Mouse (Mus musculus) limb, embryonic 11.5 days (tissue): ENCODE results near the gene Xxylt1. TPM values are rescaled to one million over a fixed set of nuclear protein-coding genes. Genes with fewer than 3 reads are reported as not detected.
A peak's percentile ranks its signal among the peaks of the same experiment; 100 is the strongest.

Experiments
- ATAC-seq: fragments of 200-750 bp; cut with Nextera tagmentation; 2 replicates; pipeline ENCODE4 v1.8.0; 2017; ENCODE audit warnings: low read depth; ENCODE audit not compliant: insufficient number of reproducible peaks, low FRiP score, low TSS enrichment
- DNase-seq: peaks from one replicate; pipeline ENCODE4 v3.0.0-alpha.2; 2015; ENCODE audit warnings: low spot score
- H3K27ac ChIP-seq: fragments of 300-500 bp; sonication (generic); replicated peaks from 2 replicates; pipeline ENCODE4 v1.5.1; 2014; ENCODE audit warnings: low read depth, mild to moderate bottlenecking, low read length
- H3K27me3 ChIP-seq: fragments of 300-500 bp; sonication (generic); 2 replicates; pipeline ENCODE4 v1.6.1; 2014; ENCODE audit warnings: mild to moderate bottlenecking, low read length, mixed read lengths; ENCODE audit not compliant: control insufficient read depth, insufficient read depth
- H3K36me3 ChIP-seq: fragments of 300-500 bp; sonication (generic); 2 replicates; pipeline ENCODE4 v1.6.1; 2014; ENCODE audit warnings: mild to moderate bottlenecking, low read length, moderate library complexity, mixed read lengths; ENCODE audit not compliant: control insufficient read depth, insufficient read depth
- H3K4me1 ChIP-seq: fragments of 300-500 bp; sonication (generic); 2 replicates; pipeline ENCODE4 v1.6.1; 2014; ENCODE audit warnings: low read length, mixed read lengths; ENCODE audit not compliant: control insufficient read depth, insufficient read depth
- H3K4me2 ChIP-seq: fragments of 300-500 bp; sonication (generic); 2 replicates; pipeline ENCODE4 v1.6.1; 2014; ENCODE audit warnings: low read depth, mild to moderate bottlenecking, moderate library complexity; ENCODE audit not compliant: severe bottlenecking
- H3K4me3 ChIP-seq: fragments of 300-500 bp; sonication (generic); 2 replicates; pipeline ENCODE4 v1.5.1; 2014; ENCODE audit warnings: low read depth, low read length
- H3K9ac ChIP-seq: fragments of 300-500 bp; sonication (generic); 2 replicates; pipeline ENCODE4 v1.6.1; 2014; ENCODE audit warnings: mild to moderate bottlenecking, low read length
- H3K9me3 ChIP-seq: fragments of 300-500 bp; sonication (generic); 2 replicates; pipeline ENCODE4 v1.6.1; 2016; ENCODE audit warnings: low read length; ENCODE audit not compliant: control insufficient read depth
- WGBS: fragments of 180-500 bp; shearing (Covaris S2); extraction: QIAGEN DNeasy Blood & Tissue Kit; methylation state at CpG from one replicate; pipeline ENCODE4 v1.1.7; 2014; 5-methylcytosine and 5-hydroxymethylcytosine counted together
- polyA plus RNA-seq: library from polyadenylated mRNA; unstranded; fragments of >200 nt; fragmentation: Nextera tagmentation; extraction: Ambion mirVana; gene quantifications from 2 replicates; pipeline ENCODE4 v1.2.1, GENCODE M21; 2014

The Xxylt1 gene
- polyA plus RNA-seq, 1 experiment from 2014 or later = 16.2 TPM

- WGBS = 77% methylated on average over 8 of the region's 8 CpGs
- no peak for DNase-seq
These were observed 65.1 kb downstream of the Xxylt1 start for GRCm38 (mm10) chr16:31016169-31016568.

GRCm38 (mm10) chr16:31015271-31015670 lies 66.0 kb downstream of the Xxylt1 start:
- H3K27me3 ChIP-seq = no peaks in the 10 kb centered on the region
- H3K9me3 ChIP-seq = no peaks in the 10 kb centered on the region
- 97% methylated on average over 1 of the region's 1 CpGs for WGBS
- no peak overlapping the region for H3K4me2 ChIP-seq
- no peaks in the 10 kb centered on the region for H3K36me3 ChIP-seq
- DNase-seq (no peak), ATAC-seq (no peak)
- H3K9ac ChIP-seq = no peak overlapping the region
- no peak overlapping the region for H3K4me3 ChIP-seq
- no peak overlapping the region for H3K27ac ChIP-seq
- H3K4me1 ChIP-seq = no peaks in the 10 kb centered on the region; the same call in 1 of the 2 replicates

More at GRCm38 (mm10) chr16:31016169-31016568, 65.1 kb downstream of the Xxylt1 start:
- H3K4me3 ChIP-seq = no peak overlapping the region
- ATAC-seq = no peak
- no peaks in the 10 kb centered on the region for H3K27me3 ChIP-seq
- no peak overlapping the region for H3K4me2 ChIP-seq
- no peaks in the 10 kb centered on the region for H3K36me3 ChIP-seq
- no peak overlapping the region for H3K27ac ChIP-seq
- no peak overlapping the region for H3K9ac ChIP-seq
- no peaks in the 10 kb centered on the region for H3K9me3 ChIP-seq
- H3K4me1 ChIP-seq = no peaks in the 10 kb centered on the region; the same call in 1 of the 2 replicates

- Histone ChIP-seq H3K4me1 (no peaks in the 10 kb centered on the region), H3K9ac (no peak overlapping the region), H3K27ac (no peak overlapping the region), H3K27me3 (no peaks in the 10 kb centered on the region), H3K36me3 (no peaks in the 10 kb centered on the region), H3K9me3 (no peaks in the 10 kb centered on the region), H3K4me2 (no peak overlapping the region), H3K4me3 (no peak overlapping the region)
- ATAC-seq (no peak), DNase-seq (no peak)
- WGBS = 93% methylated on average over 10 of the region's 10 CpGs
These were observed 69.0 kb downstream of the Xxylt1 start for GRCm38 (mm10) chr16:31012236-31012635.

- H3K27me3 ChIP-seq = no peaks in the 10 kb centered on the region
- no peaks in the 10 kb centered on the region for H3K4me1 ChIP-seq
- no peaks in the 10 kb centered on the region for H3K36me3 ChIP-seq
- H3K4me3 ChIP-seq = no peak overlapping the region
- no peak overlapping the region for H3K27ac ChIP-seq
- 83% methylated on average over 5 of the region's 5 CpGs for WGBS
- ATAC-seq (no peak), DNase-seq (no peak)
- H3K4me2 ChIP-seq = no peak overlapping the region
- no peak overlapping the region for H3K9ac ChIP-seq
- no peaks in the 10 kb centered on the region for H3K9me3 ChIP-seq
These were observed 70.8 kb downstream of the Xxylt1 start for GRCm38 (mm10) chr16:31010443-31010842.

- Histone ChIP-seq H3K9ac (no peak overlapping the region), H3K4me3 (no peak overlapping the region), H3K36me3 (no peaks in the 10 kb centered on the region), H3K9me3 (no peaks in the 10 kb centered on the region), H3K4me1 (peaks cover 13% of the 10 kb centered on the region), H3K27ac (no peak overlapping the region), H3K27me3 (no peaks in the 10 kb centered on the region), H3K4me2 (no peak overlapping the region)
- ATAC-seq = no peak
- WGBS = 89% methylated on average over 7 of the region's 7 CpGs
- no peak for DNase-seq
These were observed 72.9 kb downstream of the Xxylt1 start for GRCm38 (mm10) chr16:31008326-31008725.

GRCm38 (mm10) chr16:31007582-31007981 lies 73.7 kb downstream of the Xxylt1 start:
- ATAC-seq (no peak), DNase-seq (no peak)
- Histone ChIP-seq H3K36me3 (no peaks in the 10 kb centered on the region), H3K4me3 (no peak overlapping the region), H3K27me3 (no peaks in the 10 kb centered on the region), H3K27ac (no peak overlapping the region), H3K4me1 (peaks cover 18% of the 10 kb centered on the region), H3K9me3 (no peaks in the 10 kb centered on the region), H3K4me2 (no peak overlapping the region), H3K9ac (no peak overlapping the region)
- 91% methylated on average over 12 of the region's 12 CpGs for WGBS

- Histone ChIP-seq H3K27me3 (no peaks in the 10 kb centered on the region), H3K27ac (no peak overlapping the region), H3K9ac (no peak overlapping the region), H3K4me2 (no peak overlapping the region), H3K4me1 (peaks cover 18% of the 10 kb centered on the region), H3K36me3 (no peaks in the 10 kb centered on the region), H3K4me3 (no peak overlapping the region), H3K9me3 (no peaks in the 10 kb centered on the region)
- DNase-seq (no peak), ATAC-seq (no peak)
- WGBS = 73% methylated on average over 7 of the region's 7 CpGs
These were observed 75.5 kb downstream of the Xxylt1 start for GRCm38 (mm10) chr16:31005693-31006092.

GRCm38 (mm10) chr16:31004321-31004682 lies 76.9 kb downstream of the Xxylt1 start:
- ATAC-seq (peak; percentile 54; the same call in 1 of the 2 replicates), DNase-seq (no peak)
- WGBS = 10% methylated on average over 2 of the region's 2 CpGs
- no peaks in the 10 kb centered on the region for H3K27me3 ChIP-seq
- H3K4me1 ChIP-seq = peaks cover 18% of the 10 kb centered on the region
- H3K27ac ChIP-seq = peak overlapping the region; percentile 36; the same call in 1 of the 2 replicates
- H3K9me3 ChIP-seq = no peaks in the 10 kb centered on the region
- H3K9ac ChIP-seq = no peak overlapping the region
- H3K4me3 ChIP-seq = no peak overlapping the region
- H3K36me3 ChIP-seq = no peaks in the 10 kb centered on the region
- H3K4me2 ChIP-seq = no peak overlapping the region; the same call in 1 of the 2 replicates
